Mouse (Mus musculus): ENCODE measurements around the gene Ocel1.
"Not testable (repeated sequence)": the region's sequence is repeated elsewhere in the genome, so short reads cannot be mapped to it uniquely, and the experiment has no call there.

Ocel1 gene

GRCm38 (mm10) chr8:71371236-71371848, at the start of gene Ocel1:
Gene Ocel1 (plus strand): TSS chr8:71371298.
- DNase-seq (ENCODE audit: low spot score) = peak; percentile 96

DNA sequence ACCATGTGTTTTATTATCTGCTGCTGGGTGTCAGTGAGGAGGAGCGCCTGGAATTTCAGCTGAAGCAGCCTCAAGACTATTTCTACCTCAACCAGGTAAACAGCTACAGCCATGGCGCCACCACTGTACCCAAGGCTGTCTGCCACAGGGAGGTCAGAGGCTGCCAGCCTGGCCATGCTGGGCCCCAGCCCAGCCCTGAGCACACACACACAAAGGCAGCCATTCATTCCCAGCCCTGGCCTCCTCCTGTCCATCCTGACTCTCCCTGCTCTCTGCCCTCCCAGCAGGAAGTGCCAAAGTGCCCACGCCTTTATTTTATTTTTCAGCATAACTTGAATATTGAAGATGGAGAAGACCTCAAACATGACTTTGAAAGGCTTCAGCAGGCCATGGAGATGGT, 48.2 kb upstream of the Ocel1 start:
- no peak for DNase-seq (ENCODE audit: low spot score)

DNA sequence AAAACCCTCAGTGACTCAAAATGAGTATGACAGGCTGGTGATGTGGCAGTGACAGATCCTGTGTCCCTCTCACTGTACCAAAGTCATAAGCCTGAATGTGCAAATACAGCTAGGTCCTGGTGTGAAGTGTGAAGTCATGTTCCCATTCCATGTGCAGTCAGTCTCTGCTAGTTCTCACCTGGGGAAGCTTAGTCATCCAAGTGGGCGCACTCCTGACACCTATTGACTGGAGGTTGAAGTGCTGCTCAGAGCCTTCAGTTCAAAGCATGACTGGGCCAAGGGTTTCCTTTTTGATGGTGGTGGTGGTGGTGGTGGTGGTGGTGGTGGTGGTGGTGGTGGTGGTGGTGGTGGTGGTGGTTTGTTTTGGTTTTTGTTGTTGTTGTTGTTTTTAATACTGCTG, 46.2 kb upstream of the Ocel1 start:
- no peak for DNase-seq (ENCODE audit: low spot score)

DNA sequence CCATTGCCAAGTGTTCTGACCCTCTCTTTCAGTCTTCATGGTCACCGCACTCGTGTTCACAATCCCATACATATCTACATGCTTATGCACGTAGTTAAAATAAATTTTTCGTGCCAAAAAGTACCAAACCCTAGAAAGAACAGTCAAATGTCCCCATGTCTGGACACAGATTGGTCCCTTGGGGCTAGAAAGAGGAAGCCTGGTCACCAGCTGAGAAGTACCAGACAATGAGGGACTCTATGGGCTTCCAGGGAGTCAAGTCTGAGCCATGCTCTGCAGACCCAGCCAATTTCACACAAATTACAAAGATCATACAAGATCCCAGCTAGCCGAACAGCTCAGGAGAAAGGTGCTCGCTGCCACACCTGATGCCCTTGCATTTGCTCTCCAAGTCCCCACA, 33.3 kb upstream of the Ocel1 start:
- not testable (repeated sequence) for DNase-seq (ENCODE audit: low spot score)

GRCm38 (mm10) chr8:71340625-71341024, 30.5 kb upstream of the Ocel1 start:
- DNase-seq (ENCODE audit: low spot score) = peak; percentile 18

DNA sequence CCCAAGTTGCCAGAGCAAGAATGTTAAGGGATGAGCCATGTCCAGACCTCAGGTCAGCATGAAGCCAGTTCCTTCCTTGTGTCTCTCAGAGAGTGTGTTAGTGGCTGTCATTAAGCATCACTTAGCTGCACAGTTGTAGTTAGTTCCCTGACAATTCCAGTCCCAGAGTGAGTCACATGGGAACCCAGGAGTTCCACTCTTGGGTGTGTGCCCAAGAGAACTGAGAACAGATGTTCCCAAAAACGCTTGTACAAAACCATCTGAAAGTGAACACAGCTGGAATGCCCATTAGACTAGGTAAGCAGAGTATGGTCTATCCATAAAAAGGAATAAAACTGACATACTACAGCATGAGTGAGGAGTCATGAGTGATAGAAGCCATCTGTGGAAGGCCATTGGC, 24.5 kb upstream of the Ocel1 start:
- no peak for DNase-seq (ENCODE audit: low spot score)

GRCm38 (mm10) chr8:71351117-71351516, 20.0 kb upstream of the Ocel1 start:
- DNase-seq (ENCODE audit: low spot score) = no peak

- DNase-seq (ENCODE audit: low spot score) = no peak
These were observed 19.6 kb upstream of the Ocel1 start for GRCm38 (mm10) chr8:71351520-71351919.

GRCm38 (mm10) chr8:71358026-71358425, 13.1 kb upstream of the Ocel1 start:
- no peak for DNase-seq (ENCODE audit: low spot score)

GRCm38 (mm10) chr8:71366771-71367528, 4.1 kb upstream of the Ocel1 start, which contains the start of gene Use1:
Gene Use1 (plus strand): TSS chr8:71366848.
- DNase-seq (ENCODE audit: low spot score) = peak; percentile 85

GRCm38 (mm10) chr8:71367529-71368176, 3.4 kb upstream of the Ocel1 start:
- no peak for DNase-seq (ENCODE audit: low spot score)

GRCm38 (mm10) chr8:71368366-71368765, 2.7 kb upstream of the Ocel1 start:
- DNase-seq (ENCODE audit: low spot score) = no peak

DNA sequence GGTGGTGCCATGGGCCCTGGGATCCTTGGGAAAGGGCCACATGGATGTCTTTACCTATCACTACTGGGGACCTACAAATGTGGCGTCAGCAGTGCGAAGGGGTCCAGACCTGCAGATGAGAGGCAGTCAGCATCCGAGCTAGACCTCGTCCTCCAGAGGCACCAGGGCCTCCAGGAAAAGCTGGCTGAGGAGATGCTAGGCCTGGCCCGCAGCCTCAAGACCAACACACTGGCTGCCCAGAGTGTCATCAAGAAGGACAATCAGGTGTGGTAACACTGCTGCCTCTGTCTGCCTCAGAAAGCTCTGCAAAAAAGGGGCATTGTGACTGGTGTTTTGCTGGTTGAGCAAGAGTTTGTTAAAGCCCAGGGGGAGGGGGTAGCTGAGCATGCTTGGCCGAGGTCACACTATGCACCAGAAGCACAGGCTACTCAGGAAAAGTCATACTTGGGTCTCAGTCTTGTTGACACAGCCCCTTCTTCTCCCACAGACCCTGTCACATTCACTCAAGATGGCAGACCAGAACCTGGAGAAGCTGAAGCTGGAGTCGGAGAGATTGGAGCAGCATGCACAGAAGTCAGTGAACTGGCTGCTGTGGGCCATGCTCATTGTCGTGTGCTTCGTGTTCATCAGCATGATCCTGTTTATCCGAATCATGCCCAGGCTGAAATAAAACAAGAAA, 1.9 kb upstream of the Ocel1 start:
- DNase-seq (ENCODE audit: low spot score) = no peak

DNA sequence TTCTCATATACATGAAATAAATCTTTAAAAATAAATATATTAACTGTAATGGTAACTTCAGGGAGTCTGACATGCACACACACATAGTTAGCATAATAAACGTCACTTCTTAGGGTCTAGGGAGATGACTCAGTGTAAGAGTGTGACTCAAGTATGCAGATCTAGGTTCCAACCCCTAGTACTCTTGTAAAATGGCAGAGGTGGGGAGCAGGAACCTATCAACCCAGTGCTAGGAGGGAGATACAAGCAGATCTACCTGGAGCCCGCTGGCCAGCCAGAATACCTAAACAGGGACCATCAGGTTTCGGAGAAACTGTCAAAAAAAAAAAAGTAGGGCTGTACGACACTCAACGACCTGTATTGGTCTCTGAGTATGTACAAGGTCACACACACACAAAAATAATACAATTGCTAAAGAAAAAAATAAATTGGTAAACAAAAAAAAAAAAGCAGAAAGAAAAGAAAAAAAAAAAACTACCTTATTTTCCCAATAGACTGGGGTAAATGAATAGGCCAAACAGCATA, 325 bp upstream of the Ocel1 start:
- DNase-seq (ENCODE audit: low spot score) = no peak

- no peak for DNase-seq (ENCODE audit: low spot score)
These were observed 1.3 kb downstream of the Ocel1 start for GRCm38 (mm10) chr8:71372427-71372826.

GRCm38 (mm10) chr8:71373000-71373399, 1.9 kb downstream of the Ocel1 start:
- DNase-seq (ENCODE audit: low spot score) = no peak

DNA sequence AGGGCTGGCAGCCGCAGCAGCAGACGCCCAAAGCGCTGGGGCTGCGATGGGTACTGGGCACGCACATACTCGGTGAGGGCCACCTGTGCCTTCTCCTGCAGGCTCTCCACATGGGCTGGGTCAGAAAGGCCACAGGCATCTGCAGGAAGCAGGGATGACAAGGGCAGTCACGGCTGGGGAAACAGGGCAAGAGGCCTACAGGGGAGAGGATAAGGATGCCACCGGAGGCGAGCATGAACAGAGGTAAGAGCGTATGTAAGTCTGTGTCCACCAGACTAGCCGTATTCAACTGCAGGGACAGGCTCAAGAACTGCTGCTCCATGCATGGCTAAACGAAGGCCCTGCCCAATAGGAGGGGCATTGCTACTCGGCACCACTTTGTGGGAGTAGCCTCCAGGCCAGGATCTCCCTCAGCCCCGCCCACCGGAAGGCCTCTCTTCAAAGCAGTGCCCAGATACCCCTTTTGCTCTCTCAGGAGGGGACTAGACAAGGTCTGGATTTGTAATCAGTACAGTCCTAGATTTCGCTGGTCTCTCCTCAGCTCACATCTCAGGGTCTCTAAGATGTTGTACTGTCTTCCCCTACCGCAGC, 3.6 kb downstream of the Ocel1 start:
- DNase-seq (ENCODE audit: low spot score) = no peak

- DNase-seq (ENCODE audit: low spot score) = no peak
These were observed 4.7 kb downstream of the Ocel1 start for GRCm38 (mm10) chr8:71375581-71376422.

DNA sequence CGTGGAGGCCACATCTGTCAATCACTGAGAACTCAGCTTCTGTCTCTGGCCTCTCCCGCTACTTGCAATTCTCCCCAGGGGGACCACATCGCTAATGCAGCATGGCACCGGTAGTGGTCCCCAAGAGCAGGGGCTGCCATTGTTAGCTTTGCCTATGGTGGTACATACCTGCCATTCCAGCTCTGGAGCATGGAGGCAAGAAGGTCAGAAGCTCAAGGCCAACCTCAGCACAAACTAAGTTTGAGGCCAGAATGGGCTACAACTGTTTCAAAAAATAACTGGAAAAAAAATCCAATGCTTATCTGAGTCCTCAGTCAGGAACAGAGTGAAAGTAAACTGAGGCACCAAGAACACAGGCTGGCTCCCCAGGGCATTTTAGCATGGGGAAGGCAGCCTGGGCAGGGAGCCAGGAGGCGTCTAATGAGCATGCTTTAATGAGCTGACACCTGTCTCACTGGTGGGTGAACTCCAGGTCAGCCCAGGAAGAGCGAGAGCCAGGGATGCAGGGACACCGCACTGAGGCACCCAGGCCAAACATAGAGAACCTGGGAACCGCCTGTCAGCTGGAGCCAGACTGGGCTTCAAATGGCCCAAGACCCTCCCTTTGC, 5.4 kb downstream of the Ocel1 start:
- no peak for DNase-seq (ENCODE audit: low spot score)

DNA sequence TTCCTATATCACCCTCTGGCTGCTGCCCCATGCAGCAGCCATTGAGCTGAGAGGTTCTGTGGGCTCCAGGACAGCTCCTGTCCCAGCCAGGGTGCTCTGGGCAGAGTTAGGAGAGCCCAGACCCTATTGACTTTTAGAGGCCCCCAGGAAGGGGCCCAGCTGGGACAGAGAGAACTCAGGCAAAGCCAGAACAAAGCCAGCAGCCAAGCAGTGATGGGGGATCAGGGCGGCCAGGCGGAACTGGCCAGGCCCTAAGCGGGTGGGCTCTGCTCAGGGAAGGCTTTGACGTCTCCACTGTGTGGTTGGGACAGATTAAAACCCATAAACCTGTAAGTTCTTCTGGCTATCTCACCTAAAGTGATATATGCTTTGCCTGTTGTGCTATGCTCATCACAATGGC, 7.9 kb downstream of the Ocel1 start:
- DNase-seq (ENCODE audit: low spot score) = no peak
